10 mouse cellular contexts compared by ENCODE assay signal in the genomic region with DNA sequence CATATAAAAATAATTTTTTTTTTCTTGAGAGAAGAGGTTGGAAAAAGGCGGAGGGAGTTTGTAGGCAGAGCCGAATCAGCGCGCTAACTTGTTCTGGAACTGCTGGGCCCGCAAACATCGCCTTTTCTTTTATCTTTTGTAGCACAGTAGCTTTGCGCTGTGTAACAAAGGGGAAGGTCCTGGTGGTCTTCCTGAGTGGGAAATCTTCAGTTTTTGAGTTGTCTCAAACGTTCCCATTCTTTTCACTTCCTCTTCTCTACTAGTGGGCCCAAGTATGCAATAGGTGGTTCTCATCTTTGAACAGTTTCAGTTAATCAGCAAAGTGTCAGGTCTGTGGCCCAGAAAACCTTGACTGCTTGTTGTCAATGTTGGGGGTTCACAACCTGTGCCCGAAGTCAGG. TPM values are rescaled to one million over a fixed set of nuclear protein-coding genes. Genes with fewer than 3 reads are reported as not detected.
DNase-seq lines count a peak whose midpoint lies in the region; ATAC-seq and TF ChIP-seq lines count a peak whose summit lies in the region.
"Had no signal": no experiment of that assay in that cellular context is flagged by ENCODE, and none has a peak within 500 bp of the region (broad histone marks: within the 10 kb centered on the region; RNA-seq: fewer than 3 reads in every experiment).

No protein-coding gene starts in this region.

- no peak for ATAC-seq in heart, embryonic 15.5 days (replicated peaks; ENCODE audit: insufficient number of reproducible peaks, insufficient read depth, low FRiP score, low read depth)
- ATAC-seq in hindbrain, embryonic 11.5 days (ENCODE audit: low FRiP score), result peak; percentile 28; the same call in 1 of the 2 replicates
- no peak for ATAC-seq in inflammation-experienced regulatory T-cells, adult 6 months

- peak overlapping the region; percentile 99 for H3K4me2 ChIP-seq in heart, embryonic 15.5 days
- H3K4me2 ChIP-seq in hindbrain, embryonic 11.5 days (replicated peaks; ENCODE audit: low read depth, low read length), result peak overlapping the region; percentile 44

- in situ Hi-C loops in ES-E14 (cut with MboI; ENCODE audit: low sequenced_read_pairs in 2 of 2, unreplicated experiment in 2 of 2), result no loop called here

- peaks cover 47% of the 10 kb centered on the region for H3K4me1 ChIP-seq in heart, embryonic 15.5 days (replicated peaks)
- H3K4me1 ChIP-seq in ES-E14 (ENCODE audit: control insufficient read depth in 2 of 2, insufficient read depth in 2 of 2, low read length in 2 of 2, poor library complexity in 1 of 2), result peaks cover 7 to 17% of the 10 kb centered on the region in 2 experiments; a peak in 3 of 4 replicates
- H3K4me1 ChIP-seq in hindbrain, embryonic 11.5 days (replicated peaks; ENCODE audit: control insufficient read depth, insufficient read depth, low read length), result peaks cover 10% of the 10 kb centered on the region
- H3K4me1 ChIP-seq in midbrain, embryonic 10.5 days, result peaks cover 52% of the 10 kb centered on the region

- peaks cover 7% of the 10 kb centered on the region for H3K36me3 ChIP-seq in heart, embryonic 15.5 days
- H3K36me3 ChIP-seq in ES-E14 (ENCODE audit: control insufficient read depth, insufficient read depth, low read length, poor library complexity, severe bottlenecking), result peaks cover 16% of the 10 kb centered on the region
- no peaks in the 10 kb centered on the region; the same call in 1 of the 2 replicates for H3K36me3 ChIP-seq in hindbrain, embryonic 11.5 days (ENCODE audit: control insufficient read depth, insufficient read depth, low read length)
- peaks cover 26% of the 10 kb centered on the region for H3K36me3 ChIP-seq in midbrain, embryonic 10.5 days

- peak overlapping the region; percentile 68 for H3K4me3 ChIP-seq in heart, embryonic 15.5 days
- H3K4me3 ChIP-seq in ES-E14 (ENCODE audit: insufficient read depth in 1 of 2, low read depth in 1 of 2, low read length in 2 of 2, poor library complexity in 1 of 2, severe bottlenecking in 1 of 2), result peak overlapping the region; percentile 17 to 68; a peak in 3 of 4 replicates
- peak overlapping the region; percentile 67 for H3K4me3 ChIP-seq in hindbrain, embryonic 11.5 days (ENCODE audit: low read depth, low read length)
- H3K4me3 ChIP-seq in midbrain, embryonic 10.5 days, result peak overlapping the region; percentile 82

- WGBS in heart, embryonic 15.5 days, result 31% methylated on average over 9 of the region's 9 CpGs
- WGBS in hindbrain, embryonic 11.5 days, result 39% methylated on average over 9 of the region's 9 CpGs
- WGBS in midbrain, embryonic 10.5 days, result 32% methylated on average over 9 of the region's 9 CpGs

- no peak for DNase-seq in heart, postnatal 36 days
- DNase-seq in ES-E14 (ENCODE audit: low read depth, low spot score), result no peak
- peak; percentile 28 for DNase-seq in hindbrain, embryonic 11.5 days (ENCODE audit: low spot score)
- DNase-seq in midbrain, embryonic 10.5 days (ENCODE audit: low spot score), result no peak
- DNase-seq in cerebellum, adult 11 months, result no peak
- no peak for DNase-seq in urinary bladder, adult 2 months (ENCODE audit: low spot score)

- intact Hi-C loops in heart, postnatal 36 days (cut with DNase I), result loop anchor here (2.0 kb wide), 1 partner anchor 53 kb away; no protein-coding TSS in a partner anchor

- no peaks in the 10 kb centered on the region for H3K9me3 ChIP-seq in heart, embryonic 15.5 days (replicated peaks)
- H3K9me3 ChIP-seq in ES-E14 (ENCODE audit: control insufficient read depth, insufficient read depth, low read depth, low read length), result no peaks in the 10 kb centered on the region
- no peaks in the 10 kb centered on the region for H3K9me3 ChIP-seq in hindbrain, embryonic 11.5 days (ENCODE audit: control insufficient read depth, low read length)
- no peaks in the 10 kb centered on the region for H3K9me3 ChIP-seq in midbrain, embryonic 10.5 days (replicated peaks)
- H3K9me3 ChIP-seq: G1E had no signal

- peak overlapping the region; percentile 35 for H3K27ac ChIP-seq in heart, embryonic 15.5 days
- no peak overlapping the region; the same call in 1 of the 2 replicates for H3K27ac ChIP-seq in ES-E14 (ENCODE audit: insufficient read depth, low read depth, low read length, poor library complexity, severe bottlenecking)
- H3K27ac ChIP-seq in hindbrain, embryonic 11.5 days (ENCODE audit: low read depth, low read length), result no peak overlapping the region
- H3K27ac ChIP-seq in midbrain, embryonic 10.5 days (replicated peaks), result peak overlapping the region; percentile 80

- H3K9ac ChIP-seq in heart, embryonic 15.5 days, result no peak overlapping the region
- peak overlapping the region; percentile 63; the same call in 1 of the 2 replicates for H3K9ac ChIP-seq in ES-E14 (ENCODE audit: insufficient read depth, low read depth, low read length, poor library complexity, severe bottlenecking)
- peak overlapping the region; percentile 45 for H3K9ac ChIP-seq in hindbrain, embryonic 11.5 days (ENCODE audit: low read depth, low read length)

- H3K27me3 ChIP-seq in heart, embryonic 15.5 days, result no peaks in the 10 kb centered on the region
- H3K27me3 ChIP-seq in hindbrain, embryonic 11.5 days (ENCODE audit: control insufficient read depth, insufficient read depth, low read length), result no peaks in the 10 kb centered on the region
- H3K27me3 ChIP-seq in midbrain, embryonic 10.5 days (ENCODE audit: low read depth, poor library complexity, severe bottlenecking), result no peaks in the 10 kb centered on the region

TF ChIP-seq in ES-E14, 5 proteins besides CTCF, POLR2A, EP300 and RAD21:
- no peak for TF ChIP-seq ZC3H11A (IDR thresholded peaks at IDR 0.05; ENCODE audit: borderline replicate concordance, low read depth, low read length)
- TF ChIP-seq MAFK (IDR thresholded peaks at IDR 0.05; ENCODE audit: insufficient read depth, low read depth, low read length), result no peak
- no peak for TF ChIP-seq CHD2 (IDR thresholded peaks at IDR 0.05; ENCODE audit: low read depth, low read length)
TF ChIP-seq in ES-E14: peak in this region for 0.

RNA-seq across cellular contexts. Expression of a gene that starts 0.5 kb away (rescaled TPM):
- polyA plus RNA-seq in heart, embryonic 15.5 days (2015; fragmentation: Nextera tagmentation; extraction: Ambion mirVana), result 15.3 and 17.0 TPM in 2 replicates
- total RNA-seq in heart, postnatal 36 days (2021), result 1 to 10 TPM; 6.3 to 6.5 TPM
- total RNA-seq in ES-E14 (2012; rRNA removed), result 25.7 and 29.1 TPM in 2 replicates
- 17.5 and 20.1 TPM in 2 replicates for polyA plus RNA-seq in hindbrain, embryonic 11.5 days (2014; fragmentation: Nextera tagmentation; extraction: Ambion mirVana)
- polyA plus RNA-seq in midbrain, embryonic 10.5 days (2016; fragmentation: Nextera tagmentation; extraction: Ambion mirVana), result 31.1 and 39.2 TPM in 2 replicates
- polyA plus RNA-seq in inflammation-experienced regulatory T-cells, adult 6 months (2017; shearing (Covaris generic)), result 1 to 10 TPM; 7.7 to 9.0 (median 7.9) TPM
- polyA plus RNA-seq in urinary bladder, adult 2 months (2012; rRNA removed), result 7.3 and 7.9 TPM in 2 replicates

RNA-seq across cellular contexts. Expression of a gene that starts 12.6 kb away (rescaled TPM):
- polyA plus RNA-seq in heart, embryonic 15.5 days (2015; fragmentation: Nextera tagmentation; extraction: Ambion mirVana), result 0.06 and 0.25 TPM in 2 replicates
- total RNA-seq in heart, postnatal 36 days (2021), result under 1 TPM in 1 of 2 experiments, not detected in 1; 0.14 TPM
- 0.67 and 1.1 TPM in 2 replicates for total RNA-seq in ES-E14 (2012; rRNA removed)
- polyA plus RNA-seq in hindbrain, embryonic 11.5 days (2014; fragmentation: Nextera tagmentation; extraction: Ambion mirVana), result 0.10 TPM in 1 of 2 replicates, not detected in the other
- 0.04 and 0.09 TPM in 2 replicates for polyA plus RNA-seq in midbrain, embryonic 10.5 days (2016; fragmentation: Nextera tagmentation; extraction: Ambion mirVana)
- polyA plus RNA-seq in inflammation-experienced regulatory T-cells, adult 6 months (2017; shearing (Covaris generic)), result under 1 TPM in 1 of 3 experiments, not detected in 2; 0.22 TPM
- polyA plus RNA-seq in urinary bladder, adult 2 months (2012; rRNA removed), result 0.06 TPM in 2 replicates
- total RNA-seq: G1E had no signal
- polyA plus RNA-seq: G1E had no signal

RNA-seq across cellular contexts. Expression of a gene that starts 24.9 kb away (rescaled TPM):
- polyA plus RNA-seq in heart, embryonic 15.5 days (2015; fragmentation: Nextera tagmentation; extraction: Ambion mirVana), result not detected in 2 replicates
- not detected for total RNA-seq in heart, postnatal 36 days (2021)
- 6.2 and 8.3 TPM in 2 replicates for total RNA-seq in ES-E14 (2012; rRNA removed)
- polyA plus RNA-seq in hindbrain, embryonic 11.5 days (2014; fragmentation: Nextera tagmentation; extraction: Ambion mirVana), result 0.17 TPM in 1 of 2 replicates, not detected in the other
- not detected in 2 replicates for polyA plus RNA-seq in midbrain, embryonic 10.5 days (2016; fragmentation: Nextera tagmentation; extraction: Ambion mirVana)
- polyA plus RNA-seq in inflammation-experienced regulatory T-cells, adult 6 months (2017; shearing (Covaris generic)), result not detected
- 0.06 TPM in 1 of 2 replicates, not detected in the other for polyA plus RNA-seq in urinary bladder, adult 2 months (2012; rRNA removed)
- total RNA-seq: G1E had no signal
- polyA plus RNA-seq: cortical plate, adult 2 months had no signal

RNA-seq across cellular contexts. Expression of a gene that starts 29.1 kb away (rescaled TPM):
- polyA plus RNA-seq in heart, embryonic 15.5 days (2015; fragmentation: Nextera tagmentation; extraction: Ambion mirVana), result not detected in 2 replicates
- not detected for total RNA-seq in heart, postnatal 36 days (2021)
- total RNA-seq in ES-E14 (2012; rRNA removed), result 0.09 TPM in 1 of 2 replicates, not detected in the other
- not detected in 2 replicates for polyA plus RNA-seq in hindbrain, embryonic 11.5 days (2014; fragmentation: Nextera tagmentation; extraction: Ambion mirVana)
- polyA plus RNA-seq in midbrain, embryonic 10.5 days (2016; fragmentation: Nextera tagmentation; extraction: Ambion mirVana), result not detected in 2 replicates
- polyA plus RNA-seq in inflammation-experienced regulatory T-cells, adult 6 months (2017; shearing (Covaris generic)), result not detected
- polyA plus RNA-seq in urinary bladder, adult 2 months (2012; rRNA removed), result 0.56 and 1.4 TPM in 2 replicates
- total RNA-seq: G1E had no signal
- polyA plus RNA-seq: cortical plate, adult 2 months; G1E had no signal

RNA-seq across cellular contexts. Expression of a gene that starts 43.5 kb away (rescaled TPM):
- not detected in 2 replicates for polyA plus RNA-seq in heart, embryonic 15.5 days (2015; fragmentation: Nextera tagmentation; extraction: Ambion mirVana)
- total RNA-seq in heart, postnatal 36 days (2021), result not detected
- 0.32 TPM in 1 of 2 replicates, not detected in the other for total RNA-seq in ES-E14 (2012; rRNA removed)
- not detected in 2 replicates for polyA plus RNA-seq in hindbrain, embryonic 11.5 days (2014; fragmentation: Nextera tagmentation; extraction: Ambion mirVana)
- polyA plus RNA-seq in midbrain, embryonic 10.5 days (2016; fragmentation: Nextera tagmentation; extraction: Ambion mirVana), result not detected in 2 replicates
- not detected for polyA plus RNA-seq in inflammation-experienced regulatory T-cells, adult 6 months (2017; shearing (Covaris generic))
- polyA plus RNA-seq in urinary bladder, adult 2 months (2012; rRNA removed), result not detected in 2 replicates
- total RNA-seq: G1E had no signal
- polyA plus RNA-seq: cortical plate, adult 2 months had no signal

Comparison
In these comparisons a context has a peak if more than half of its experiments do, and no peak if none do; other contexts are left out.
1. H3K27ac ChIP-seq: peak in heart, embryonic 15.5 days (single experiment) and midbrain, embryonic 10.5 days (single experiment); none in ES-E14 (single experiment) and hindbrain, embryonic 11.5 days (single experiment).
2. Peak in every context shown above with its lines, with median percentiles within 50 percentile points of each other: H3K4me3 ChIP-seq.